Mouse (Mus musculus) intestine, postnatal 0 days (tissue): ENCODE measurements around the gene Cx3cr1. TPM values are rescaled to one million over a fixed set of nuclear protein-coding genes. Genes with fewer than 3 reads are reported as not detected.
A peak's percentile ranks its signal among the peaks of the same experiment; 100 is the strongest.

Experiments
- ATAC-seq: fragments of 200-750 bp; cut with Nextera tagmentation; 2 replicates; pipeline ENCODE4 v1.8.0; 2017; ENCODE audit warnings: mild to moderate bottlenecking, moderate TSS enrichment, moderate library complexity
- H3K27ac ChIP-seq: fragments of 300-500 bp; sonication (generic); 2 replicates; pipeline ENCODE4 v1.5.1; 2014; ENCODE audit warnings: mild to moderate bottlenecking, low read depth, low read length, moderate library complexity
- H3K27me3 ChIP-seq: fragments of 300-500 bp; sonication (generic); replicated peaks from 2 replicates; pipeline ENCODE4 v1.6.1; 2014; ENCODE audit warnings: low read length, mixed read lengths; ENCODE audit not compliant: control insufficient read depth, insufficient read depth
- H3K36me3 ChIP-seq: fragments of 300-500 bp; sonication (generic); 2 replicates; pipeline ENCODE4 v1.6.1; 2014; ENCODE audit warnings: mild to moderate bottlenecking, moderate library complexity; ENCODE audit not compliant: control insufficient read depth, insufficient read depth
- H3K4me1 ChIP-seq: fragments of 300-500 bp; sonication (generic); replicated peaks from 2 replicates; pipeline ENCODE4 v1.6.1; 2014; ENCODE audit warnings: antibody characterized with exemption, low read length, mixed read lengths; ENCODE audit not compliant: control insufficient read depth, insufficient read depth
- H3K4me2 ChIP-seq: fragments of 300-500 bp; sonication (generic); replicated peaks from 2 replicates; pipeline ENCODE4 v1.6.1; 2014; ENCODE audit warnings: low read depth, mild to moderate bottlenecking, moderate library complexity
- H3K4me3 ChIP-seq: fragments of 300-500 bp; sonication (generic); 2 replicates; pipeline ENCODE4 v1.5.1; 2014; ENCODE audit warnings: low read depth, low read length
- H3K9ac ChIP-seq: fragments of 300-500 bp; sonication (generic); 2 replicates; pipeline ENCODE4 v1.6.1; 2014; ENCODE audit warnings: mild to moderate bottlenecking, low read depth, low read length
- H3K9me3 ChIP-seq: fragments of 300-500 bp; sonication (generic); 2 replicates; pipeline ENCODE4 v1.6.1; 2016; ENCODE audit warnings: mixed run types; ENCODE audit not compliant: control insufficient read depth
- CTCF ChIP-seq: sonication (generic); IDR thresholded peaks from 2 replicates; pipeline ENCODE4 v1.5.1; 2016; ENCODE audit warnings: low read depth, mild to moderate bottlenecking, control low read depth, antibody characterized with exemption, moderate library complexity
- WGBS: fragments of 180-500 bp; shearing (Covaris S2); extraction: QIAGEN DNeasy Blood & Tissue Kit; methylation state at CpG from one replicate; pipeline ENCODE4 v1.1.7; 2014; 5-methylcytosine and 5-hydroxymethylcytosine counted together
- polyA plus RNA-seq: library from polyadenylated mRNA; unstranded; fragments of >200 nt; fragmentation: Nextera tagmentation; extraction: Ambion mirVana; gene quantifications from 2 replicates; pipeline ENCODE4 v1.2.1, GENCODE M21; 2015

Gene Cx3cr1
- polyA plus RNA-seq, 1 experiment from 2014 or later, result 5.4 TPM

DNA sequence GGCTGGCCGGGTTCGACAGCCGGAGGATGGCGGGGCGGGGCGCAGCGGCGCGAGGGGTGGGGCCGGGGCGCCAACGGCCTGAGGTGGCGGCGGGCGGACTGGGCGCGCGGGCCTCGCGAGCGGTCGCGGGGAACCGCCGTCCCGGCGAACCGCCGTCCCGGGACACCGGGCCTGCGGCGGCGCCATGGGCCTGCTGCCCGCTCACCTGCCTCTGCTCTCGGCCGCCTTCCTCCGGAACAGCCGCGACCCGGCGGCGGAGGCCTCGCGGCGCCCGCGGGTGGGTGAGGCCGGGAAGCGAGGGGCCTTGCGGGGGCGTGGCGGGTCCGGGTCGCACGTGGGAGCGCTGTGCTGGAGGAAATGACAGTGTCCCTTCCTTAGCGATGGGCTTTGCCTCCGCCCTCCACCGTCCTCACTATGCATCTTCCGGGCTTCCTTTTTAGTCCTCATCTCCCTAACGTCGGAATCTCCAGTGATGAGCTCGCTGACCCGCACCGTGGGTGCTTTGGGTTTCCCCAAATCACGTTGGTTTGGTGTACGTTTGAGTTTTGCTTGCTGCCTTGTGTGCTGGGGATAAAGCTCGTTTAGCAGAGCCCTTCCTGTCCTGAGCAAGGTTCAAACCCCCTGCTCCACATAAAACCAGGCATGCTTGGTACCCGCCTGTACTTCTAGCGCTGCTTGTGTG, 174.5 kb downstream of the Cx3cr1 start:
- Histone ChIP-seq H3K9me3 (no peaks in the 10 kb centered on the region), H3K27me3 (no peaks in the 10 kb centered on the region), H3K27ac (peak overlapping the region; percentile 76), H3K36me3 (no peaks in the 10 kb centered on the region), H3K9ac (peak overlapping the region; percentile 78), H3K4me2 (peak overlapping the region; percentile 79), H3K4me1 (peaks cover 8% of the 10 kb centered on the region), H3K4me3 (peak overlapping the region; percentile 98)
- no peak for TF ChIP-seq CTCF
- under 1% methylated on average over 55 of the region's 71 CpGs for WGBS
- ATAC-seq, result peak; percentile 77

DNA sequence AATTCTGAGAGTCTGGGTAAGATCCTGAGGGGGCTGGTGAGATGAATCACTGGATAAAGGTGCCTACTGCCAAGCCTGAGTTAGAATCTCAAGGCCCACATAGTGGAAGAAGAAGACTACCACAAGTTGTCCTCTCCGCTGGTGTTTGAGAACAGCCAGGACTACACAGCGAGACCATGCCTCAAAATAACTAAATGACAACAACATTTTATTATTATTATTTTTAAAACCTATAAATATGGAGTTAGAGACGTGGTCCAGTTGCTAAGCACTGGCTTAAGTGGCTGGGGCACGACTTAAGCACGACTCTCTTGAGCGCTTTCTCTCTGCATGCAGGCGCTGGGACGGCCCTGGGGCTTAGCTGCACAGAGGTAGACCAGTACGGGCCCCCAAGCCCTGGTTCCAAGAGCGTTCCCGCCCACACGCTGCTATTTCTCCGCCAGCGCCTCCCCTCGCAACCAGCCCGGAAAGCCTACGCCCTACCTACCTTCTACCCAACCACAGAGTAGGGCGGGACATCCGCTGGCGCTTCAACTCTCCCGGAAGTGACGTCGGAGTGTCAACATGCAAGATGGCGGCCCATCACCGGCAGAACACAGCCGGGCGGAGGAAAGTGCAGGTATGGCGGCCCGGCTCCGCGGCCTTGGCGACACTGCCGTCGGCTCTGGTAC, 175.2 kb downstream of the Cx3cr1 start, which contains the start of gene Wdr48:
Wdr48 (plus strand) TSS at position 540 of the 671 bp plus-strand sequence.
- no peak for TF ChIP-seq CTCF
- peak; percentile 98 for ATAC-seq
- Histone ChIP-seq H3K9me3 (no peaks in the 10 kb centered on the region), H3K27ac (peak within 1 kb of the TSS; percentile 76), H3K4me3 (peak within 1 kb of the TSS; percentile 98), H3K36me3 (no peaks in the 10 kb centered on the region), H3K4me2 (peak within 1 kb of the TSS; percentile 79), H3K27me3 (no peaks in the 10 kb centered on the region), H3K9ac (peak within 1 kb of the TSS; percentile 78), H3K4me1 (peaks cover 8% of the 10 kb centered on the region)
- WGBS, result 3% methylated on average over 34 of the region's 34 CpGs

DNA sequence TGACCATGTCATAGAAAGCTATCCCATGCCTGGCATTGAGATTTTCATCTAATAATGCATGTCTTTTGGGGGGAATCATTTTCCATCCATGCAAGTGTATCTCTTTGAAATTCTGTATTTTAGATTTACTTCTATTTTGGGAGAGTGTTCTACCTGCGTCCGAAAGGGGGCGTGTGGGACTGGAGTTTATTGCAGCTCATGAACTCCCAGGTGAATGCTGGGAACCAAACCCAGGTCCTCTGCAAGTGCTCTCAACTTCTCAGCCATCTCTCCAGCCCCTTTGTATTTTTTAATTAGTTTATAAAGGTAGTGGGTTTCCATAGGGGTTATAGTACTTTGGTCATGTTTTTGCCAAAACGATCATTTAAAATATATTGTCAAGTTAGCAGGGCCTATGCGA, 175.8 kb downstream of the Cx3cr1 start:
- WGBS, result 83% methylated on average over 5 of the region's 5 CpGs
- Histone ChIP-seq H3K27me3 (no peaks in the 10 kb centered on the region), H3K4me2 (peak overlapping the region; percentile 79; the same call in 1 of the 2 replicates), H3K4me3 (no peak overlapping the region), H3K36me3 (no peaks in the 10 kb centered on the region), H3K27ac (no peak overlapping the region), H3K9ac (no peak overlapping the region), H3K9me3 (no peaks in the 10 kb centered on the region), H3K4me1 (peaks cover 8% of the 10 kb centered on the region)
- TF ChIP-seq CTCF, result no peak
- ATAC-seq, result no peak

DNA sequence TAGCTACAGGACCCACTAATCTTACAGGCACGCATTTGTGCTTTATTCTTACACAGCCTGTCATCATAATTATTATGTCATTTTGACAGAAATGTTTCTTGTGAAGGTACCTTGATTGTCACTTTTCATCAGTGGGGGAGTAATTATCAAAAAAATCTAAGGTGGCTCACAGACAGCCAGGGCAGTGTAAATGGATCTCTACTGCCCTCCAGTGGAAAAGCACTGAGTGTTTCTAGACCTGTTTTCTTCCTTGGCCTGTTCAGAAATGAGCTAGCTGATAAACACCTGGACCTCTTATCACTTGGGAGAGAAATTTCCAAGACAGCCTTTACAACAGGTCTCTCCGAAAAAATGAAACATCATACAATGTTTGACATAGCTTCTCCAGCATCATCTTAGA, 179.0 kb downstream of the Cx3cr1 start:
- Histone ChIP-seq H3K9me3 (no peaks in the 10 kb centered on the region), H3K27me3 (no peaks in the 10 kb centered on the region), H3K4me2 (no peak overlapping the region), H3K4me3 (no peak overlapping the region), H3K27ac (no peak overlapping the region), H3K4me1 (peaks cover 6% of the 10 kb centered on the region), H3K36me3 (no peaks in the 10 kb centered on the region), H3K9ac (no peak overlapping the region)
- ATAC-seq, result no peak
- WGBS, result 37% methylated on average over 2 of the region's 2 CpGs
- peak; percentile 78 for TF ChIP-seq CTCF

DNA sequence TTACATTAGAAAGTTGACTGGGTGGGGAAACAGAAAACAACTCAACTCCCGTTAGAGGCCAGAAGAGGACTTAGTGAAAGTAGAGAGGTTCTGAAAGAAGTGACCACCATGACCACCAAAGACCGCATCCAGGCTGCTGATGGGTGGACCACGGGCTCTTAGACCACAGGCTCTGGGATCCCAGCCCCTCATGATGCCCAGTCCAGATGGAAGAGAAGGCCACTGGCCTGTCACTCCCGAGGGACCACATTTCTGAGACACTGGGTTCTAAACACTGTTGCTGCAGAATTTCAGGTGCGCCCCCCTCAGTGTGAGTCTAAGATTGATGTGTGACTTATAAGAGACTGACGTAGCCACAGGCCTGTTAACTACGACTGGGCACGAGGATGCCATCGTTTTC, 180.2 kb downstream of the Cx3cr1 start:
- Histone ChIP-seq H3K27ac (no peak overlapping the region), H3K36me3 (no peaks in the 10 kb centered on the region), H3K4me1 (0 out of 2 replicates have a peak, but pooled peaks cover 2% of the 10 kb centered on the region), H3K4me2 (no peak overlapping the region), H3K9ac (no peak overlapping the region), H3K27me3 (no peaks in the 10 kb centered on the region), H3K4me3 (no peak overlapping the region), H3K9me3 (no peaks in the 10 kb centered on the region)
- 83% methylated on average over 9 of the region's 9 CpGs for WGBS
- TF ChIP-seq CTCF, result no peak
- no peak for ATAC-seq

DNA sequence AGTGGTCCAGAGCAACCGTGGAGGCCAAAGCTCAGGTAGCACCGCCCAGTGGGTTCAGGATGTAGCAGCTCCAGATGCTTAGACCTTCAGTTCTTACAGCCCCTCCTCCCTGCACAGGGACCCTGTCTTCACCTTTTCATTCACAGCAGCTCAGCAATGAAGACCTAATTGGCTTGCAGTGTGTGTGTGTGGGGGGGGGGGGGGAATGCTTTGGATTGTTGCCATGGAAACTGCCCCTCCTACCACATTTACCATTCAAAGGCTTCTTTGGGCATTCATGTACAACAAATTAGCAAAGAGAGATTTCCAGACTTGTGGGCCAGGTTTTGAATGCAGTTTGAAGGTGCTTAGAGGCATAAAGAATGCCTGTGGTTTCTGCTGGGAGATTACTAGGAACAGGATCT, 180.8 kb downstream of the Cx3cr1 start:
- Histone ChIP-seq H3K27me3 (no peaks in the 10 kb centered on the region), H3K36me3 (no peaks in the 10 kb centered on the region), H3K9me3 (no peaks in the 10 kb centered on the region), H3K4me1 (no peaks in the 10 kb centered on the region), H3K9ac (no peak overlapping the region), H3K4me3 (no peak overlapping the region), H3K27ac (no peak overlapping the region), H3K4me2 (no peak overlapping the region)
- no peak for TF ChIP-seq CTCF
- ATAC-seq, result no peak
- WGBS, result 66% methylated on average over 2 of the region's 2 CpGs
